Mouse (Mus musculus): ENCODE data around the gene Aoc2. TPM values are rescaled to one million over a fixed set of nuclear protein-coding genes. Genes with fewer than 3 reads are reported as not detected.

Aoc2 gene
- polyA plus RNA-seq, 1 experiment from 2014 or later: 0.75 TPM

- H3K9ac ChIP-seq: no peak overlapping the region
- WGBS: 20% methylated on average over 6 of the region's 6 CpGs
- H3K4me1 ChIP-seq: peaks cover 32% of the 10 kb centered on the region
- no peak overlapping the region for H3K4me3 ChIP-seq
- H3K27ac ChIP-seq (replicated peaks): no peak overlapping the region
- no peaks in the 10 kb centered on the region for H3K9me3 ChIP-seq
- no peaks in the 10 kb centered on the region for H3K27me3 ChIP-seq (replicated peaks)
- no peaks in the 10 kb centered on the region for H3K36me3 ChIP-seq
- ATAC-seq (ENCODE audit: extremely low read depth, insufficient number of reproducible peaks, low FRiP score, low TSS enrichment): no peak
- H3K4me2 ChIP-seq: no peak overlapping the region
Observed at GRCm38 (mm10) chr11:101334516-101334915, 9.7 kb downstream of the Aoc2 start.

- H3K27ac ChIP-seq (replicated peaks): no peak overlapping the region
- no peak for ATAC-seq (ENCODE audit: extremely low read depth, insufficient number of reproducible peaks, low FRiP score, low TSS enrichment)
- no peak overlapping the region for H3K9ac ChIP-seq
- H3K36me3 ChIP-seq: no peaks in the 10 kb centered on the region
- no peak overlapping the region for H3K4me3 ChIP-seq
- H3K4me1 ChIP-seq: peaks cover 27% of the 10 kb centered on the region
- no peak overlapping the region for H3K4me2 ChIP-seq
- WGBS: 76% methylated on average over 9 of the region's 9 CpGs
- H3K9me3 ChIP-seq: no peaks in the 10 kb centered on the region
- no peaks in the 10 kb centered on the region for H3K27me3 ChIP-seq (replicated peaks)
Observed at GRCm38 (mm10) chr11:101335685-101336084, 10.8 kb downstream of the Aoc2 start.

- 2% methylated on average over 9 of the region's 9 CpGs for WGBS
- Histone ChIP-seq H3K9me3 (no peaks in the 10 kb centered on the region), H3K4me2 (peak overlapping the region; percentile 71), H3K4me1 (peaks cover 24% of the 10 kb centered on the region), H3K9ac (peak overlapping the region; percentile 68), H3K36me3 (no peaks in the 10 kb centered on the region), H3K4me3 (peak overlapping the region; percentile 41), H3K27ac (replicated peaks) (peak overlapping the region; percentile 72), H3K27me3 (replicated peaks) (no peaks in the 10 kb centered on the region)
- peak; percentile 75; the same call in 1 of the 2 replicates for ATAC-seq (ENCODE audit: extremely low read depth, insufficient number of reproducible peaks, low FRiP score, low TSS enrichment)
Observed at GRCm38 (mm10) chr11:101338123-101338760, 13.4 kb downstream of the Aoc2 start.

- no peaks in the 10 kb centered on the region for H3K27me3 ChIP-seq (replicated peaks)
Observed at GRCm38 (mm10) chr11:101347083-101347775, 22.4 kb downstream of the Aoc2 start.

GRCm38 (mm10) chr11:101348774-101349173 lies 23.9 kb downstream of the Aoc2 start:
- Histone ChIP-seq H3K9ac (no peak overlapping the region), H3K27me3 (replicated peaks) (no peaks in the 10 kb centered on the region), H3K9me3 (peaks cover 6% of the 10 kb centered on the region; the same call in 1 of the 2 replicates), H3K27ac (replicated peaks) (no peak overlapping the region), H3K4me1 (no peaks in the 10 kb centered on the region; the same call in 1 of the 2 replicates), H3K4me2 (no peak overlapping the region), H3K4me3 (no peak overlapping the region), H3K36me3 (no peaks in the 10 kb centered on the region)
- WGBS: 51% methylated on average over 7 of the region's 7 CpGs
- ATAC-seq (ENCODE audit: extremely low read depth, insufficient number of reproducible peaks, low FRiP score, low TSS enrichment): no peak

More at GRCm38 (mm10) chr11:101347083-101347775, 22.4 kb downstream of the Aoc2 start:
- Histone ChIP-seq H3K4me3 (no peak overlapping the region), H3K4me2 (no peak overlapping the region), H3K9me3 (peaks cover 6% of the 10 kb centered on the region; the same call in 1 of the 2 replicates), H3K27ac (replicated peaks) (no peak overlapping the region), H3K36me3 (no peaks in the 10 kb centered on the region), H3K9ac (no peak overlapping the region), H3K4me1 (no peaks in the 10 kb centered on the region; the same call in 1 of the 2 replicates)
- WGBS: 68% methylated on average over 10 of the region's 10 CpGs
- ATAC-seq (ENCODE audit: extremely low read depth, insufficient number of reproducible peaks, low FRiP score, low TSS enrichment): no peak

GRCm38 (mm10) chr11:101349216-101349615 lies 24.4 kb downstream of the Aoc2 start:
- Histone ChIP-seq H3K36me3 (no peaks in the 10 kb centered on the region), H3K9me3 (peaks cover 6% of the 10 kb centered on the region; the same call in 1 of the 2 replicates), H3K27ac (replicated peaks) (no peak overlapping the region), H3K4me1 (no peaks in the 10 kb centered on the region; the same call in 1 of the 2 replicates), H3K4me3 (no peak overlapping the region), H3K27me3 (replicated peaks) (no peaks in the 10 kb centered on the region), H3K4me2 (no peak overlapping the region), H3K9ac (no peak overlapping the region)
- ATAC-seq (ENCODE audit: extremely low read depth, insufficient number of reproducible peaks, low FRiP score, low TSS enrichment): no peak
- WGBS: 57% methylated on average over 3 of the region's 3 CpGs

GRCm38 (mm10) chr11:101351100-101351720 lies 26.3 kb downstream of the Aoc2 start:
- no peak for ATAC-seq (ENCODE audit: extremely low read depth, insufficient number of reproducible peaks, low FRiP score, low TSS enrichment)

GRCm38 (mm10) chr11:101351721-101352111 lies 26.9 kb downstream of the Aoc2 start:
- Histone ChIP-seq H3K27ac (replicated peaks) (no peak overlapping the region), H3K4me2 (no peak overlapping the region), H3K9ac (no peak overlapping the region), H3K4me1 (no peaks in the 10 kb centered on the region; the same call in 1 of the 2 replicates), H3K9me3 (peaks cover 6% of the 10 kb centered on the region; the same call in 1 of the 2 replicates), H3K27me3 (replicated peaks) (no peaks in the 10 kb centered on the region), H3K36me3 (no peaks in the 10 kb centered on the region), H3K4me3 (no peak overlapping the region)
- WGBS: 64% methylated on average over 3 of the region's 3 CpGs
- ATAC-seq (ENCODE audit: extremely low read depth, insufficient number of reproducible peaks, low FRiP score, low TSS enrichment): no peak

More at GRCm38 (mm10) chr11:101351100-101351720, 26.3 kb downstream of the Aoc2 start:
- H3K4me2 ChIP-seq: no peak overlapping the region
- no peak overlapping the region for H3K4me3 ChIP-seq
- no peak overlapping the region for H3K9ac ChIP-seq
- 50% methylated on average over 11 of the region's 11 CpGs for WGBS
- no peaks in the 10 kb centered on the region for H3K27me3 ChIP-seq (replicated peaks)
- H3K36me3 ChIP-seq: no peaks in the 10 kb centered on the region
- H3K9me3 ChIP-seq: peaks cover 6% of the 10 kb centered on the region; the same call in 1 of the 2 replicates
- no peaks in the 10 kb centered on the region; the same call in 1 of the 2 replicates for H3K4me1 ChIP-seq
- no peak overlapping the region for H3K27ac ChIP-seq (replicated peaks)

- no peak overlapping the region for H3K9ac ChIP-seq
- H3K4me2 ChIP-seq: no peak overlapping the region
- H3K27me3 ChIP-seq (replicated peaks): no peaks in the 10 kb centered on the region
- no peaks in the 10 kb centered on the region for H3K36me3 ChIP-seq
- H3K27ac ChIP-seq (replicated peaks): no peak overlapping the region
- no peak for ATAC-seq (ENCODE audit: extremely low read depth, insufficient number of reproducible peaks, low FRiP score, low TSS enrichment)
- H3K9me3 ChIP-seq: peaks cover 6% of the 10 kb centered on the region; the same call in 1 of the 2 replicates
- H3K4me1 ChIP-seq: no peaks in the 10 kb centered on the region; the same call in 1 of the 2 replicates
- WGBS: 81% methylated on average over 12 of the region's 12 CpGs
- no peak overlapping the region for H3K4me3 ChIP-seq
Observed at GRCm38 (mm10) chr11:101353436-101353835, 28.6 kb downstream of the Aoc2 start.

GRCm38 (mm10) chr11:101354438-101355010 lies 29.7 kb downstream of the Aoc2 start:
- Histone ChIP-seq H3K9ac (no peak overlapping the region), H3K4me2 (no peak overlapping the region), H3K4me3 (no peak overlapping the region), H3K27ac (replicated peaks) (no peak overlapping the region), H3K27me3 (replicated peaks) (no peaks in the 10 kb centered on the region), H3K36me3 (no peaks in the 10 kb centered on the region), H3K4me1 (peaks cover 2% of the 10 kb centered on the region; the same call in 1 of the 2 replicates), H3K9me3 (peaks cover 6% of the 10 kb centered on the region; the same call in 1 of the 2 replicates)
- 77% methylated on average over 5 of the region's 5 CpGs for WGBS
- no peak for ATAC-seq (ENCODE audit: extremely low read depth, insufficient number of reproducible peaks, low FRiP score, low TSS enrichment)

GRCm38 (mm10) chr11:101355916-101356315 lies 31.1 kb downstream of the Aoc2 start:
- no peak for ATAC-seq (ENCODE audit: extremely low read depth, insufficient number of reproducible peaks, low FRiP score, low TSS enrichment)
- Histone ChIP-seq H3K36me3 (no peaks in the 10 kb centered on the region), H3K9me3 (no peaks in the 10 kb centered on the region), H3K27ac (replicated peaks) (no peak overlapping the region), H3K4me3 (no peak overlapping the region), H3K27me3 (replicated peaks) (no peaks in the 10 kb centered on the region), H3K4me2 (no peak overlapping the region), H3K4me1 (peaks cover 16% of the 10 kb centered on the region), H3K9ac (no peak overlapping the region)
- WGBS: 81% methylated on average over 2 of the region's 2 CpGs

Data from heart, embryonic 13.5 days (tissue).